Mouse (Mus musculus) MEL (cell line): ENCODE measurements at regions not wholly inside any gene's neighbourhood (a gene's known extent, or its start where the extent isn't known, plus 50 kb on each side); places are given as distances from the start of the nearest gene placed in this dataset.

Source experiments
- DNase-seq: peaks from one replicate; pipeline ENCODE4 v3.0.0; 2011; ENCODE audit warnings: low read depth, low spot score
- H3K27ac ChIP-seq: 2 replicates; pipeline ENCODE4 v1.5.1; 2012; ENCODE audit warnings: low read depth, mild to moderate bottlenecking, control low read depth, low read length, moderate library complexity; ENCODE audit not compliant: control insufficient read depth
- H3K27me3 ChIP-seq, 2 experiments: fragments of 150-350 bp in 1 of 2; sonication (generic) in 1 of 2; 2 replicates each; pipeline ENCODE4 v1.6.1; 2012; ENCODE audit warnings: low read length in 2 of 2, mild to moderate bottlenecking in 2 of 2, improper control_type of control experiment in 1 of 2, moderate library complexity in 1 of 2; ENCODE audit not compliant: insufficient read depth in 2 of 2, control insufficient read depth in 1 of 2
- H3K36me3 ChIP-seq, 2 experiments: 2 replicates each; pipeline ENCODE4 v1.6.1; 2012 to 2014; ENCODE audit warnings: low read length in 2 of 2, improper control_type of control experiment in 1 of 2, inconsistent platforms in 1 of 2, mild to moderate bottlenecking in 1 of 2; ENCODE audit not compliant: insufficient read depth in 2 of 2, control insufficient read depth in 1 of 2
- H3K4me1 ChIP-seq, 2 experiments: fragments of 150-350 bp in 1 of 2; sonication (generic) in 1 of 2; 2 replicates each; pipeline ENCODE4 v1.6.1; 2012; ENCODE audit warnings: low read length in 2 of 2, improper control_type of control experiment in 1 of 2, mild to moderate bottlenecking in 1 of 2; ENCODE audit not compliant: insufficient read depth in 2 of 2, control insufficient read depth in 1 of 2
- H3K4me3 ChIP-seq, 2 experiments: fragments of 150-350 bp in 1 of 2; sonication (generic) in 1 of 2; 2 replicates each; pipeline ENCODE4 v1.5.1; 2012; ENCODE audit warnings: low read depth in 2 of 2, low read length in 2 of 2, mild to moderate bottlenecking in 2 of 2, moderate library complexity in 2 of 2, control low read depth in 1 of 2, improper control_type of control experiment in 1 of 2; ENCODE audit not compliant: control insufficient read depth in 1 of 2, insufficient read depth in 1 of 2
- H3K79me2 ChIP-seq: 2 replicates; pipeline ENCODE4 v1.6.1; 2012; ENCODE audit warnings: mild to moderate bottlenecking, low read length, moderate library complexity; ENCODE audit not compliant: control insufficient read depth, poor library complexity, insufficient read depth
- H3K9ac ChIP-seq: 2 replicates; pipeline ENCODE4 v1.6.1; 2012; ENCODE audit warnings: low read depth, mild to moderate bottlenecking, control low read depth, low read length, moderate library complexity; ENCODE audit not compliant: control insufficient read depth, poor library complexity, severe bottlenecking
- H3K9me3 ChIP-seq: fragments of 150-350 bp; sonication (generic); replicated peaks from 2 replicates; pipeline ENCODE4 v1.6.1; 2012; ENCODE audit warnings: mild to moderate bottlenecking, low read length, improper control_type of control experiment, moderate library complexity; ENCODE audit not compliant: insufficient read depth
- BHLHE40 ChIP-seq: IDR thresholded peaks from 2 replicates; pipeline ENCODE4 v1.6.1; 2012; ENCODE audit warnings: low read depth, mild to moderate bottlenecking, inconsistent platforms, low read length, improper control_type of control experiment, borderline replicate concordance
- CHD1 ChIP-seq: IDR thresholded peaks from 2 replicates; pipeline ENCODE4 v1.6.1; 2012; ENCODE audit warnings: low read depth, mild to moderate bottlenecking, inconsistent platforms, low read length, improper control_type of control experiment
- CTCF ChIP-seq, 3 experiments: IDR thresholded peaks in 2 of 3; conservative IDR thresholded peaks in 1 of 3; 2 replicates each; pipeline ENCODE4 v1.5.1; 2011 to 2012; ENCODE audit warnings: low read length in 3 of 3, low read depth in 2 of 3, mild to moderate bottlenecking in 2 of 3, improper control_type of control experiment in 1 of 3, inconsistent platforms in 1 of 3, mixed read lengths in 1 of 3, moderate library complexity in 1 of 3; ENCODE audit not compliant: control insufficient read depth in 1 of 3, insufficient read depth in 1 of 3, poor library complexity in 1 of 3, severe bottlenecking in 1 of 3
- E2F4 ChIP-seq: IDR thresholded peaks from 2 replicates; pipeline ENCODE4 v1.6.1; 2011; ENCODE audit warnings: low read depth, low read length, improper control_type of control experiment, borderline replicate concordance
- ELF1 ChIP-seq: IDR thresholded peaks from 2 replicates; pipeline ENCODE4 v1.6.1; 2014; ENCODE audit warnings: low read depth, mild to moderate bottlenecking, inconsistent platforms, low read length, improper control_type of control experiment, moderate library complexity
- ETS1 ChIP-seq: IDR thresholded peaks from 2 replicates; pipeline ENCODE4 v1.6.1; 2012; ENCODE audit warnings: low read depth, mild to moderate bottlenecking, inconsistent platforms, low read length, improper control_type of control experiment, moderate library complexity
- HCFC1 ChIP-seq: IDR thresholded peaks from 2 replicates; pipeline ENCODE4 v1.6.1; 2012; ENCODE audit warnings: low read depth, mild to moderate bottlenecking, inconsistent platforms, low read length, improper control_type of control experiment, moderate library complexity
- KAT2A ChIP-seq: conservative IDR thresholded peaks from 2 replicates; pipeline ENCODE4 v1.6.1; 2012; ENCODE audit warnings: low read depth, low read length, improper control_type of control experiment, inconsistent platforms
- MAFK ChIP-seq: IDR thresholded peaks from 2 replicates; pipeline ENCODE4 v1.6.1; 2011; ENCODE audit warnings: low read depth, mild to moderate bottlenecking, low read length, improper control_type of control experiment, borderline replicate concordance
- MAZ ChIP-seq: IDR thresholded peaks from 2 replicates; pipeline ENCODE4 v1.6.1; 2012; ENCODE audit warnings: low read depth, mild to moderate bottlenecking, inconsistent platforms, low read length, improper control_type of control experiment
- MEF2A ChIP-seq: IDR thresholded peaks from 2 replicates; pipeline ENCODE4 v1.6.1; 2014; ENCODE audit warnings: low read depth, mild to moderate bottlenecking, inconsistent platforms, low read length, improper control_type of control experiment; ENCODE audit not compliant: poor library complexity, insufficient replicate concordance, severe bottlenecking; ENCODE audit errors: extremely low read depth
- MYC ChIP-seq: IDR thresholded peaks from 2 replicates; pipeline ENCODE4 v1.6.1; 2011; ENCODE audit warnings: low read depth, mild to moderate bottlenecking, low read length, improper control_type of control experiment, moderate library complexity
- NRF1 ChIP-seq: IDR thresholded peaks from 2 replicates; pipeline ENCODE4 v1.6.1; 2014; ENCODE audit warnings: low read depth, mild to moderate bottlenecking, inconsistent platforms, low read length, improper control_type of control experiment, moderate library complexity; ENCODE audit not compliant: poor library complexity, insufficient read depth, severe bottlenecking
- POLR2AphosphoS2 ChIP-seq: IDR thresholded peaks from 2 replicates; pipeline ENCODE4 v1.6.1; 2011; ENCODE audit warnings: low read length, improper control_type of control experiment
- POLR2AphosphoS5 ChIP-seq: IDR thresholded peaks from 2 replicates; pipeline ENCODE4 v1.6.1; 2012; ENCODE audit warnings: low read depth, borderline replicate concordance, mild to moderate bottlenecking, inconsistent platforms, low read length, moderate library complexity, mixed read lengths
- RAD21 ChIP-seq: IDR thresholded peaks from 2 replicates; pipeline ENCODE4 v1.6.1; 2011; ENCODE audit warnings: mild to moderate bottlenecking, low read depth, low read length, improper control_type of control experiment
- RCOR1 ChIP-seq: IDR thresholded peaks from 2 replicates; pipeline ENCODE4 v1.6.1; 2012; ENCODE audit warnings: low read depth, mild to moderate bottlenecking, inconsistent platforms, low read length, improper control_type of control experiment
- SIN3A ChIP-seq: IDR thresholded peaks from 2 replicates; pipeline ENCODE4 v1.6.1; 2012; ENCODE audit warnings: low read length, improper control_type of control experiment, inconsistent platforms
- TCF12 ChIP-seq: IDR thresholded peaks from 2 replicates; pipeline ENCODE4 v1.6.1; 2014; ENCODE audit warnings: low read depth, mild to moderate bottlenecking, inconsistent platforms, low read length, improper control_type of control experiment, moderate library complexity
- UBTF ChIP-seq: IDR thresholded peaks from 2 replicates; pipeline ENCODE4 v1.6.1; 2012; ENCODE audit warnings: low read depth, mild to moderate bottlenecking, inconsistent platforms, low read length, improper control_type of control experiment, moderate library complexity, borderline replicate concordance; ENCODE audit not compliant: insufficient read depth
- USF1 ChIP-seq: IDR thresholded peaks from 2 replicates; pipeline ENCODE4 v1.6.1; 2014; ENCODE audit warnings: low read depth, mild to moderate bottlenecking, inconsistent platforms, low read length, improper control_type of control experiment, moderate library complexity
- ZC3H11A ChIP-seq: IDR thresholded peaks from 2 replicates; pipeline ENCODE4 v1.6.1; 2012; ENCODE audit warnings: low read depth, mild to moderate bottlenecking, inconsistent platforms, low read length, improper control_type of control experiment
- ZKSCAN1 ChIP-seq: IDR thresholded peaks from 2 replicates; pipeline ENCODE4 v1.6.1; 2012; ENCODE audit warnings: low read depth, mild to moderate bottlenecking, inconsistent platforms, low read length, improper control_type of control experiment, moderate library complexity
- ZMIZ1 ChIP-seq: IDR thresholded peaks from 2 replicates; pipeline ENCODE4 v1.6.1; 2012; ENCODE audit warnings: low read depth, mild to moderate bottlenecking, inconsistent platforms, low read length, improper control_type of control experiment, moderate library complexity
- ZNF384 ChIP-seq: IDR thresholded peaks from 2 replicates; pipeline ENCODE4 v1.6.1; 2012; ENCODE audit warnings: low read depth, mild to moderate bottlenecking, inconsistent platforms, low read length, improper control_type of control experiment

DNA sequence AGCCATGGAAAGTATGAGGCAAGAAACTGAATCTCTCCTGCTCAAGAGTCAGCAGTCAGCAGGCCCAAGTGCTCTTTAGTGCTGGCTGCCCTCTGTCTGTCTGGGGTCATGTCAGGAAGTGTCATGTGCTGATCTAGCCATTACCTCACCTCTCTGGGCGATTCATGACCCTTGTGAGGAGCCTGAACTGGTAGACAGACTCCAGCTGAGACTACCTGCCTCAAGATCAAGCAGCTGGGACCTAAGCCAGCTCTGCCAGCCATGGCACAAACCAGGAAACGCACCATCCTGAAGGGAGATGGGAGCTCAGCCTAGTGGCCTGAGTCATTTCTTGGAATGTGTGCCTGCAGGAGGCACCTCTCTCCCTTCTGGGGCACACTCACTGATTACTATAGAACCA is 221.2 kb upstream of the Sesn3 start:
- no peaks in the 10 kb centered on the region for H3K79me2 ChIP-seq
- no peaks in the 10 kb centered on the region for H3K4me1 ChIP-seq
- H3K36me3 ChIP-seq: no peaks in the 10 kb centered on the region
- DNase-seq: no peak
- no peaks in the 10 kb centered on the region for H3K9me3 ChIP-seq
- TF ChIP-seq CHD1: no peak
- TF ChIP-seq POLR2AphosphoS2: no peak
- no peak for TF ChIP-seq NRF1
- no peak for TF ChIP-seq ELF1
- TF ChIP-seq SIN3A: no peak
- no peak for TF ChIP-seq HCFC1
- TF ChIP-seq UBTF: no peak
- TF ChIP-seq MAFK: no peak
- TF ChIP-seq MEF2A: no peak
- no peak for TF ChIP-seq RCOR1
- TF ChIP-seq TCF12: no peak
- TF ChIP-seq ZC3H11A: no peak
- TF ChIP-seq KAT2A: no peak
- TF ChIP-seq MYC: no peak
- no peak for TF ChIP-seq BHLHE40
- TF ChIP-seq RAD21: no peak
- no peak for TF ChIP-seq ZMIZ1
- TF ChIP-seq ZKSCAN1: no peak
- no peak for TF ChIP-seq CTCF (IDR thresholded peaks at IDR 0.05 in 2 of 3, conservative IDR thresholded peaks at IDR 0.05 in 1 of 3; ENCODE audit: control insufficient read depth in 1 of 3, insufficient read depth in 1 of 3, low read depth in 2 of 3, low read length in 3 of 3, poor library complexity in 1 of 3, severe bottlenecking in 1 of 3)
- no peak overlapping the region for H3K4me3 ChIP-seq
- H3K9ac ChIP-seq: no peak overlapping the region
- H3K27me3 ChIP-seq: peaks cover 10 to 13% of the 10 kb centered on the region in 2 experiments; a peak in 3 of 4 replicates
- no peak overlapping the region for H3K27ac ChIP-seq

DNA sequence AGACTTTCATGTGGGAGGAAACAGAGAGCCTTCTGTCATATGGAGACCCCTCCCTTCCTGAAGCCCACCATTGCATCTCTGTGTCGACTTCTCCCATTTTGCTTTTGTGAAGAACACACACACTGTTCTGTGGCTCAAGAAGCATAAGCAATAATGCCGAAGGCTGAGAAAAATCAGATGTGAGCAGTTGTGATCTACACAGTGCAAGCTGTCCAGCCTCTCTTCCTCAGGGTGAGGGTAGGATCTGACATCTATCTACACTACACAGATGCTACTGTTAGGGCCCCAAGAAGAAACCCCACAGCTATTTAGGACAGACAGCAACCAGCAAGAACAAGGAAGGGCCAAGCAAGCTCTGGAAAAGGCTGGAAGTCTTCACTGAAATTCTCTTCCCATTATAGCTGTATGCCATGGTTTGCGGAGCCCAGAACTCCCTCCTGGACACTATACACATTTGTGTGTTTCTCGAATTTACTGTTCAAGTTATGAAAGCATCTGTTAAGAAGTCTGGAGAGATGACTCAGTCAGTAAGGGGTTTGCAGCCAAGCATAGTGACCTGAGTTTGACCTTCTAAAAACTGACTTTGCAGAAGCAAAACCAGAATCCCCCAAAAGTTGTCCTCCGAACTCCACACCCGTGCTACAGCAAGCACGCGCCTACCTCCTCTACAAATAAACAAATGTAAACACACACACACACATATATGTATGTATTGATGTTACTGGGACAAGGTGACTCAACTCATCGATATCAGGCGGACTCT is 218.3 kb upstream of the Sesn3 start:
- Histone ChIP-seq H3K27me3 (peaks cover 11 to 12% of the 10 kb centered on the region in 2 experiments; a peak in 3 of 4 replicates), H3K4me3 (no peak overlapping the region), H3K4me1 (no peaks in the 10 kb centered on the region), H3K36me3 (no peaks in the 10 kb centered on the region), H3K9ac (no peak overlapping the region), H3K27ac (no peak overlapping the region), H3K9me3 (no peaks in the 10 kb centered on the region), H3K79me2 (no peaks in the 10 kb centered on the region)
- DNase-seq: no peak
- no peak for TF ChIP-seq UBTF
- TF ChIP-seq USF1: no peak
- TF ChIP-seq E2F4: no peak
- no peak for TF ChIP-seq POLR2AphosphoS5
- TF ChIP-seq MAZ: no peak
- no peak for TF ChIP-seq ZNF384
- TF ChIP-seq ETS1: no peak
